Mouse (Mus musculus) heart, postnatal 25 days (tissue): ENCODE measurements around the gene Cdh24. TPM values are rescaled to one million over a fixed set of nuclear protein-coding genes. Genes with fewer than 3 reads are reported as not detected.

Experiments
- microRNA-seq: library from miRNA; unstranded; fragments of <30 nt; microRNA quantifications from one replicate; pipeline ENCODE4 v1.2.0, GENCODE M21; 2022
- total RNA-seq, 2 experiments: library from RNA; stranded (reverse); gene quantifications; 2 replicates each; pipeline ENCODE4 v1.2.3; 2021

Gene Cdh24
- total RNA-seq, 2 experiments from 2014 or later: 0.31 to 0.39 TPM

Small RNAs within 50 kb of the gene (microRNA-seq; reads per million reads assigned to microRNA genes)
- gene Mir686 (not detected), gene Mir6948 (not detected)

Other genes with a start within 250 kb of the Cdh24 start
- 1 to 10 TPM; 7.7 to 7.9 TPM for gene Slc7a7, start 223.6 kb downstream of the Cdh24 start, total RNA-seq
- gene Mrpl52, start 214.5 kb downstream of the Cdh24 start, total RNA-seq: 100 to 1,000 TPM; 114 to 121 TPM
- 10 to 100 TPM; 16.5 to 23.6 TPM for gene Mmp14, start 209.8 kb downstream of the Cdh24 start, total RNA-seq
- gene Lrp10, start 177.2 kb downstream of the Cdh24 start, total RNA-seq: 10 to 100 TPM; 53.9 to 59.8 TPM
- not detected for gene Rem2, start 165.3 kb downstream of the Cdh24 start, total RNA-seq
- 10 to 100 TPM; 30.3 to 31.7 TPM for gene Prmt5, start 123.8 kb downstream of the Cdh24 start, total RNA-seq
- 1 to 10 TPM; 3.2 to 3.6 TPM for gene Haus4, start 86.7 kb downstream of the Cdh24 start, total RNA-seq
- 1 to 10 TPM; 6.0 to 6.5 TPM for gene Ajuba, start 63.8 kb downstream of the Cdh24 start, total RNA-seq
- 1 to 10 TPM; 3.7 to 4.0 TPM for gene 4931414P19Rik, start 35.4 kb downstream of the Cdh24 start, total RNA-seq
- 100 to 1,000 TPM; 195 to 201 TPM for gene Psmb5, start 23.3 kb downstream of the Cdh24 start, total RNA-seq
- gene Psmb11, start 19.9 kb downstream of the Cdh24 start, total RNA-seq: not detected
- gene Gm17606, start 412 bp downstream of the Cdh24 start, total RNA-seq: not detected
- gene 1700123O20Rik, start 44.9 kb upstream of the Cdh24 start, total RNA-seq: 10 to 100 TPM; 15.5 to 16.0 TPM
- 10 to 100 TPM; 78.7 to 80.9 TPM for gene Acin1, start 45.6 kb upstream of the Cdh24 start, total RNA-seq
- not detected for gene Gm29776, start 57.5 kb upstream of the Cdh24 start, total RNA-seq
- gene Cebpe, start 70.8 kb upstream of the Cdh24 start, total RNA-seq: not detected
- 1 to 10 TPM; 2.4 to 2.8 TPM for gene Slc7a8, start 140.6 kb upstream of the Cdh24 start, total RNA-seq
- not detected for gene Rnf212b, start 172.8 kb upstream of the Cdh24 start, total RNA-seq
- 1 to 10 TPM; 4.7 to 7.3 TPM for gene Homez, start 229.6 kb upstream of the Cdh24 start, total RNA-seq
- 1 to 10 TPM; 3.0 to 3.6 TPM for gene Ppp1r3e, start 236.2 kb upstream of the Cdh24 start, total RNA-seq
- gene Bcl2l2, start 242.0 kb upstream of the Cdh24 start, total RNA-seq: 10 to 100 TPM; 39.7 to 40.3 TPM
- gene Gm20521, start 242.1 kb upstream of the Cdh24 start, total RNA-seq: 1 to 10 TPM; 4.5 to 6.8 TPM